ENCODE assay signal across 19 mouse cellular contexts in genomic region chr12:8393226-8393625, GRCm38 (mm10).
DNase-seq lines count a peak whose midpoint lies in the region; ATAC-seq and TF ChIP-seq lines count a peak whose summit lies in the region.
"Had no signal": no experiment of that assay in that cellular context is flagged by ENCODE, and none has a peak within 500 bp of the region (broad histone marks: within the 10 kb centered on the region; RNA-seq: fewer than 3 reads in every experiment).

No protein-coding gene starts in this region.

- no peak overlapping the region for H3K4me2 ChIP-seq in forebrain, embryonic 16.5 days (ENCODE audit: low read length)
- H3K4me2 ChIP-seq: forebrain, embryonic 13.5 days; heart, embryonic 13.5 days; hindbrain, embryonic 12.5 days had no signal

- WGBS in forebrain, embryonic 16.5 days, result 83% methylated on average over 5 of the region's 5 CpGs

- H3K27me3 ChIP-seq in forebrain, embryonic 16.5 days (replicated peaks; ENCODE audit: control insufficient read depth, insufficient read depth, low read length), result no peaks in the 10 kb centered on the region
- H3K27me3 ChIP-seq: forebrain, embryonic 13.5 days; heart, embryonic 13.5 days; hindbrain, embryonic 12.5 days had no signal

- H3K9ac ChIP-seq in forebrain, embryonic 16.5 days (replicated peaks; ENCODE audit: low read depth, low read length), result no peak overlapping the region
- H3K9ac ChIP-seq: forebrain, embryonic 13.5 days; heart, embryonic 13.5 days; hindbrain, embryonic 12.5 days had no signal

- ATAC-seq in forebrain, embryonic 16.5 days, result no peak
- ATAC-seq: CD4-positive, CD25-positive, alpha-beta regulatory T cell, adult 4 months; forebrain, embryonic 13.5 days; hindbrain, postnatal 0 days had no signal

- TF ChIP-seq CTCF in gastrocnemius, adult 2 months (IDR thresholded peaks at IDR 0.05), result no peak

- intact Hi-C loops in gastrocnemius, adult 2 months (cut with DNase I), result loop anchor here (5.0 kb wide), 2 partner anchors 39 to 54 kb away; no protein-coding TSS in a partner anchor
- intact Hi-C loops in gastrocnemius, postnatal 36 days (cut with DNase I), result loop anchor here (5.0 kb wide), 1 partner anchor 36 kb away; no protein-coding TSS in a partner anchor

- H3K36me3 ChIP-seq in forebrain, embryonic 16.5 days (ENCODE audit: control insufficient read depth, insufficient read depth), result no peaks in the 10 kb centered on the region
- H3K36me3 ChIP-seq: embryonic facial prominence, embryonic 10.5 days; G1E; heart, embryonic 13.5 days; hindbrain, embryonic 12.5 days had no signal

- H3K27ac ChIP-seq in gastrocnemius, adult 2 months, result peak overlapping the region; percentile 43; the same call in 1 of the 2 replicates
- H3K27ac ChIP-seq in forebrain, embryonic 16.5 days (ENCODE audit: low read length), result no peak overlapping the region
- H3K27ac ChIP-seq: embryonic facial prominence, embryonic 10.5 days; forebrain, embryonic 13.5 days; heart, embryonic 13.5 days; hindbrain, embryonic 12.5 days; hindbrain, postnatal 0 days had no signal

- peak; percentile 42 for DNase-seq in kidney, adult 9 months
- no peak for DNase-seq in kidney, postnatal 10 days
- peak; percentile 82 for DNase-seq in gastrocnemius, adult 2 months
- peak; percentile 18 to 64 for DNase-seq in gastrocnemius, adult 8-10 months (ENCODE audit: low spot score in 2 of 2)
- peak; percentile 32 to 35 for DNase-seq in gastrocnemius, postnatal 36 days
- no peak for DNase-seq in urinary bladder, postnatal 25 days (ENCODE audit: low spot score)
- DNase-seq: adrenal gland, adult 8-10 months; adrenal gland, postnatal 36 days; cerebellum, adult 2 months; cerebellum, postnatal 10 days; heart, postnatal 4 days had no signal

- no peak overlapping the region for H3K4me3 ChIP-seq in gastrocnemius, adult 2 months
- no peak overlapping the region for H3K4me3 ChIP-seq in forebrain, embryonic 16.5 days (replicated peaks; ENCODE audit: low read length)
- H3K4me3 ChIP-seq: embryonic facial prominence, embryonic 10.5 days; forebrain, embryonic 13.5 days; heart, embryonic 13.5 days; hindbrain, embryonic 12.5 days had no signal

- peaks cover 6% of the 10 kb centered on the region for H3K4me1 ChIP-seq in forebrain, embryonic 16.5 days (replicated peaks; ENCODE audit: control insufficient read depth, insufficient read depth, low read length)
- H3K4me1 ChIP-seq: forebrain, embryonic 13.5 days had no signal

- no peaks in the 10 kb centered on the region for H3K9me3 ChIP-seq in forebrain, embryonic 16.5 days (ENCODE audit: control insufficient read depth, low read length)
- H3K9me3 ChIP-seq: embryonic facial prominence, embryonic 10.5 days; forebrain, embryonic 13.5 days; G1E; heart, embryonic 13.5 days had no signal

Comparison
In these comparisons a context has a peak if more than half of its experiments do, and no peak if none do; other contexts are left out.
1. DNase-seq: peak in kidney, adult 9 months (single experiment), gastrocnemius, adult 2 months (single experiment), gastrocnemius, adult 8-10 months (2 of 2) and gastrocnemius, postnatal 36 days (2 of 2); none in kidney, postnatal 10 days (single experiment) and urinary bladder, postnatal 25 days (single experiment).